Mouse (Mus musculus) myocyte (in vitro differentiated cells): ENCODE results near the gene Crb2.

Experiments
- CEBPB ChIP-seq: IDR thresholded peaks from 2 replicates; pipeline ENCODE4 v1.6.1; 2011; ENCODE audit warnings: mild to moderate bottlenecking, moderate library complexity; ENCODE audit not compliant: poor library complexity, insufficient read depth, severe bottlenecking
- E2F4 ChIP-seq: IDR thresholded peaks from one replicate; pipeline ENCODE4 v1.6.1; 2011; ENCODE audit warnings: mild to moderate bottlenecking, control low read depth, moderate library complexity; ENCODE audit not compliant: insufficient read depth
- MAX ChIP-seq: IDR thresholded peaks from one replicate; pipeline ENCODE4 v1.6.1; 2011; ENCODE audit warnings: low read depth, mild to moderate bottlenecking, control low read depth
- MYOD1 ChIP-seq, 3 experiments: IDR thresholded peaks; one replicate each; pipeline ENCODE4 v1.6.1; 2011; ENCODE audit warnings: control low read depth in 2 of 3, low read depth in 2 of 3, mild to moderate bottlenecking in 2 of 3, moderate library complexity in 1 of 3; ENCODE audit not compliant: insufficient read length in 2 of 3, control insufficient read depth in 1 of 3
- MYOG ChIP-seq, 3 experiments: IDR thresholded peaks; one replicate each; pipeline ENCODE4 v1.6.1; 2011; ENCODE audit warnings: control low read depth in 2 of 3, low read depth in 2 of 3, mild to moderate bottlenecking in 2 of 3; ENCODE audit not compliant: insufficient read length in 2 of 3, control insufficient read depth in 1 of 3, insufficient read depth in 1 of 3
- POLR2A ChIP-seq: IDR thresholded peaks from one replicate; pipeline ENCODE4 v1.6.1; 2011; ENCODE audit warnings: low read depth, mild to moderate bottlenecking, control low read depth, moderate library complexity; ENCODE audit not compliant: insufficient read length
- POLR2AphosphoS2 ChIP-seq: IDR thresholded peaks from one replicate; pipeline ENCODE4 v1.6.1; 2011; ENCODE audit warnings: low read depth, control low read depth; ENCODE audit not compliant: insufficient read length
- TCF12 ChIP-seq: IDR thresholded peaks from one replicate; pipeline ENCODE4 v1.6.1; 2011; ENCODE audit warnings: mild to moderate bottlenecking, control low read depth; ENCODE audit not compliant: poor library complexity, insufficient read depth, severe bottlenecking
- TCF3 ChIP-seq: IDR thresholded peaks from one replicate; pipeline ENCODE4 v1.6.1; 2011; ENCODE audit warnings: low read depth, control low read depth; ENCODE audit not compliant: insufficient read length
- USF1 ChIP-seq: IDR thresholded peaks from one replicate; pipeline ENCODE4 v1.6.1; 2011; ENCODE audit warnings: low read depth, mild to moderate bottlenecking, control low read depth, moderate library complexity

- no peak for TF ChIP-seq TCF3
- no peak for TF ChIP-seq MAX
- no peak for TF ChIP-seq TCF12
- no peak for TF ChIP-seq POLR2A
- no peak for TF ChIP-seq E2F4
- TF ChIP-seq USF1 = no peak
- TF ChIP-seq MYOG (IDR thresholded peaks at IDR 0.05; ENCODE audit: control insufficient read depth in 1 of 3, insufficient read depth in 1 of 3, insufficient read length in 2 of 3, low read depth in 2 of 3) = no peak
- TF ChIP-seq MYOD1 (IDR thresholded peaks at IDR 0.05; ENCODE audit: control insufficient read depth in 1 of 3, insufficient read length in 2 of 3, low read depth in 2 of 3) = no peak
- TF ChIP-seq CEBPB = no peak
- TF ChIP-seq POLR2AphosphoS2 = no peak
These were observed 15.4 kb upstream of the Crb2 start for GRCm38 (mm10) chr2:37760633-37761032.
